Mouse (Mus musculus) cerebellum, postnatal 14 days (tissue): Measurements from ENCODE around the gene Olfr1029.
"Not testable (repeated sequence)": the region's sequence is repeated elsewhere in the genome, so short reads cannot be mapped to it uniquely, and the experiment has no call there.

ENCODE experiments used
- DNase-seq, 2 experiments: peaks; one replicate each; pipeline ENCODE4 v3.0.0; 2021; ENCODE audit warnings: mixed read lengths in 2 of 2

Gene Olfr1029

GRCm38 (mm10) chr2:85973595-85973994 lies at the start of gene Olfr1029:
Gene Olfr1029, plus strand, starts transcription at chr2:85973895.
- no peak for DNase-seq

- no peak for DNase-seq
These were observed 23.6 kb upstream of the Olfr1029 start, which contains the start of gene Olfr1028 for GRCm38 (mm10) chr2:85950137-85950536. Gene Olfr1028, plus strand, starts transcription at chr2:85950437.

GRCm38 (mm10) chr2:85978976-85979375 lies 5.3 kb downstream of the Olfr1029 start, which contains the start of gene Olfr1030:
Gene Olfr1030, plus strand, starts transcription at chr2:85979276.
- DNase-seq: no peak

GRCm38 (mm10) chr2:85990004-85990403 lies 16.3 kb downstream of the Olfr1029 start, which contains the start of gene Olfr1031:
Gene Olfr1031, plus strand, starts transcription at chr2:85990304.
- no peak for DNase-seq

- no peak for DNase-seq
These were observed 31.5 kb downstream of the Olfr1029 start, which contains the start of gene Olfr1032 for GRCm38 (mm10) chr2:86005240-86005639. Gene Olfr1032, plus strand, starts transcription at chr2:86005540.

GRCm38 (mm10) chr2:86020406-86020805 lies 46.7 kb downstream of the Olfr1029 start, which contains the start of gene Olfr1033:
Gene Olfr1033, plus strand, starts transcription at chr2:86020633.
- not testable (repeated sequence) for DNase-seq

- DNase-seq: not testable (repeated sequence)
These were observed 47.8 kb downstream of the Olfr1029 start for GRCm38 (mm10) chr2:86021518-86021917.
